Mouse (Mus musculus) lung, adult 2 months (tissue): ENCODE measurements around the gene Tardbp.

Experiments
- CTCF ChIP-seq: fragments of 200-500 bp; IDR thresholded peaks from 2 replicates; pipeline ENCODE4 v1.5.1; 2011; ENCODE audit warnings: mild to moderate bottlenecking, low read length, control low read depth; ENCODE audit not compliant: insufficient read depth
- POLR2A ChIP-seq: fragments of 200-500 bp; IDR thresholded peaks from 2 replicates; pipeline ENCODE4 v1.6.1; 2011; ENCODE audit warnings: low read depth, mild to moderate bottlenecking, control low read depth, low read length, borderline replicate concordance; ENCODE audit errors: extremely low read depth

GRCm38 (mm10) chr4:148656691-148657258, 30.0 kb upstream of the Tardbp start:
- TF ChIP-seq CTCF (no peak), POLR2A (no peak)
